Mouse (Mus musculus) heart, embryonic 16.5 days (tissue): Measurements from ENCODE around the gene Tm6sf1. TPM values are rescaled to one million over a fixed set of nuclear protein-coding genes. Genes with fewer than 3 reads are reported as not detected.

Source experiments
- ATAC-seq: fragments of 200-750 bp; cut with Nextera tagmentation; replicated peaks from 2 replicates; pipeline ENCODE4 v1.8.0; 2017; ENCODE audit warnings: moderate number of reproducible peaks; ENCODE audit not compliant: insufficient read depth, low FRiP score; ENCODE audit errors: extremely low read depth
- H3K27ac ChIP-seq: fragments of 300-500 bp; sonication (generic); 2 replicates; pipeline ENCODE4 v1.5.1; 2014; ENCODE audit warnings: mild to moderate bottlenecking, low read length, control low read depth, moderate library complexity
- H3K27me3 ChIP-seq: fragments of 300-500 bp; sonication (generic); 2 replicates; pipeline ENCODE4 v1.6.1; 2014; ENCODE audit warnings: low read length, mixed read lengths; ENCODE audit not compliant: control insufficient read depth, insufficient read depth
- H3K36me3 ChIP-seq: fragments of 300-500 bp; sonication (generic); 2 replicates; pipeline ENCODE4 v1.6.1; 2014; ENCODE audit not compliant: control insufficient read depth, insufficient read depth
- H3K4me1 ChIP-seq: fragments of 300-500 bp; sonication (generic); 2 replicates; pipeline ENCODE4 v1.6.1; 2014; ENCODE audit warnings: low read length, mixed read lengths; ENCODE audit not compliant: control insufficient read depth, insufficient read depth
- H3K4me2 ChIP-seq: fragments of 300-500 bp; sonication (generic); 2 replicates; pipeline ENCODE4 v1.6.1; 2014; ENCODE audit warnings: low read depth, mild to moderate bottlenecking, control low read depth, low read length
- H3K4me3 ChIP-seq: fragments of 300-500 bp; sonication (generic); 2 replicates; pipeline ENCODE4 v1.5.1; 2014; ENCODE audit warnings: mild to moderate bottlenecking, control low read depth, low read length
- H3K9ac ChIP-seq: fragments of 300-500 bp; sonication (generic); 2 replicates; pipeline ENCODE4 v1.6.1; 2014; ENCODE audit warnings: low read length, control low read depth
- H3K9me3 ChIP-seq: fragments of 300-500 bp; sonication (generic); replicated peaks from 2 replicates; pipeline ENCODE4 v1.6.1; 2016; ENCODE audit warnings: low read length; ENCODE audit not compliant: control insufficient read depth
- WGBS: fragments of 180-500 bp; shearing (Covaris S2); extraction: QIAGEN DNeasy Blood & Tissue Kit; methylation state at CpG from one replicate; pipeline ENCODE4 v1.1.7; 2014; 5-methylcytosine and 5-hydroxymethylcytosine counted together
- polyA plus RNA-seq: library from polyadenylated mRNA; unstranded; fragments of >200 nt; fragmentation: Nextera tagmentation; extraction: Ambion mirVana; gene quantifications from 2 replicates; pipeline ENCODE4 v1.2.1, GENCODE M21; 2015

Tm6sf1 gene
- polyA plus RNA-seq, 1 experiment from 2014 or later = 44.4 TPM

DNA sequence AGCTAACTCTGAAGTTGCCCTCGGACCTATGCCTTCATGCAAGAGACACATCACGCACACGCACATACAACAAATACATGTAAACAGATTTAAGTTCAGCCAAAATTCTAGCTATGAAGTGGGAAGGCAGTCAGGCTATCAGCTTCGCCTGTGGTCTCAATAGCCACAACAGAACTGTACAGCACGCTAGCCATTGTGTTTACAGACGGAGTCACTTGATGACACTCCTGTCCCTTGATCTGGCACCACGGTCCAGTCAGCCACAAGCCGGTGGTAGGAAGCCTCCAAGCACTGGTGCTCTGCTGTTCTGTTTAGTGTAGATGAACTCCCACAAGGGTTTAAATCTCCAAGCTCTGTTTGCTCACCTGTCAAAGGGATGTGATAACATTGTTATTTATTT is 12.8 kb upstream of the Tm6sf1 start:
- no peaks in the 10 kb centered on the region for H3K9me3 ChIP-seq
- no peak overlapping the region for H3K4me2 ChIP-seq
- no peak overlapping the region for H3K27ac ChIP-seq
- no peak for ATAC-seq
- no peaks in the 10 kb centered on the region for H3K27me3 ChIP-seq
- H3K4me3 ChIP-seq = no peak overlapping the region
- peaks cover 3% of the 10 kb centered on the region; the same call in 1 of the 2 replicates for H3K4me1 ChIP-seq
- 65% methylated on average over 8 of the region's 8 CpGs for WGBS
- no peak overlapping the region for H3K9ac ChIP-seq
- H3K36me3 ChIP-seq = no peaks in the 10 kb centered on the region

DNA sequence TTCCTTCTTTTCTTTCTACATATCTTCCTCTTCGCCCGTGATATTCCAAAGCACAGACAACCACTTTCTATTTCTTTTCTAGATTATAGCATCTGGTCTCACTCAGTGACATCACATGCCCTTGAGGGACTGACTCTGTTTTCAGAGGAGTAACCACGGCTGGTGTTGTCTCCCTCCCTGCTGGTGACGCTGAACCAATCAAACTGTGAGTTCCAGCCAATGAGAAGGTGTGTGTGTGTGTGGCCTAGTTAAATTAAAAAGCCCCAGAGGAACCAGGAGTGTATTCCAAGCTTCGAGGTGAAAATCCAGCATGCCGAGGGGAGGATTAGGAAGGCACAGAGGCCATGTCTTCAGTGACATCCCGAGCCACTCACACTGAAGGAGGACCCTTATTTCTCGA is 11.8 kb upstream of the Tm6sf1 start:
- peaks cover 2% of the 10 kb centered on the region; the same call in 1 of the 2 replicates for H3K4me1 ChIP-seq
- H3K27ac ChIP-seq = no peak overlapping the region
- WGBS = 39% methylated on average over 8 of the region's 8 CpGs
- H3K9ac ChIP-seq = no peak overlapping the region
- no peaks in the 10 kb centered on the region for H3K36me3 ChIP-seq
- H3K4me3 ChIP-seq = no peak overlapping the region
- H3K4me2 ChIP-seq = no peak overlapping the region
- no peaks in the 10 kb centered on the region for H3K9me3 ChIP-seq
- no peaks in the 10 kb centered on the region for H3K27me3 ChIP-seq
- no peak for ATAC-seq

DNA sequence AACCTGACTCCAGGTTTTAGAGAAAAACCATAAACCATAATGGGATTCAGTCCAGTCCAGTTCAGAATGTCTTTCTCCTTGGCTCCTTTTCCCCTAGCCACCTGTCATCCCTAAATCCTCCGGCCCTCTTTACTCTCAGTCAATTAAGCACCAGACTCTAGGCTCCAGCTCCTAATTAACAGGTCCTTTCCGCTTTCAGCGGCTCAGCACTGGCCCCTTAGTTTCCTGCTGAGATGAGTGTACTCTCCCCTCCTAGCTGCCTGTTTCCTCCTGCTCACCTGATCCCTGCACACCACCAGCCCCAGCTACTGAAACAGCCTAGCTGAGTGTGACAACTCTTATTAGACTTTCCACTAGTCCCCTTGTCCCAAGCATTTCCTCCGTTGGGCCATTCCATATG is 11.0 kb upstream of the Tm6sf1 start:
- H3K9me3 ChIP-seq = no peaks in the 10 kb centered on the region
- no peak overlapping the region for H3K4me2 ChIP-seq
- WGBS = 58% methylated on average over 4 of the region's 4 CpGs
- no peaks in the 10 kb centered on the region for H3K27me3 ChIP-seq
- no peak overlapping the region for H3K9ac ChIP-seq
- H3K27ac ChIP-seq = no peak overlapping the region
- no peak overlapping the region for H3K4me3 ChIP-seq
- no peaks in the 10 kb centered on the region for H3K36me3 ChIP-seq
- no peak for ATAC-seq
- peaks cover 2% of the 10 kb centered on the region; the same call in 1 of the 2 replicates for H3K4me1 ChIP-seq

DNA sequence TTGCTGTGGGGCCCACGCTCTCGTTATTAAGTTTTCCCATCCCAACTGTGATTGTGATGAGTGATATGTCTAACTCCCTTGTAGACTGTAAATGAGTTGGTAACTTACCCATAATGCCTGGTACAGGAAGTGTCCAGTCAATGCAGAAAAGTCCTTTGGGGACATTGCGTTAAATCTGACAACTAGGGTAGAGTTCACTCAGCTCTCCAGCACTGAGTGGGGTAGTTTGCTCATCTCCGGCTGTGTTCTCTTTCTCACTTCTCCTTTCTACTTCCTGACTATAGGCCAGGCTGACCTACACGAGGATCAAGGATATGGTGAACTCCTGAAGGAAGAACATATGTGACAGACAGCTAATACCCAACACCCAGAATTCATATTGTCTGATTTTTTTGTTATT is 9.6 kb upstream of the Tm6sf1 start:
- Histone ChIP-seq H3K9ac (no peak overlapping the region), H3K9me3 (no peaks in the 10 kb centered on the region), H3K27ac (no peak overlapping the region), H3K4me1 (peaks cover 3% of the 10 kb centered on the region), H3K27me3 (no peaks in the 10 kb centered on the region), H3K4me2 (no peak overlapping the region), H3K36me3 (no peaks in the 10 kb centered on the region), H3K4me3 (no peak overlapping the region)
- ATAC-seq = no peak
- 83% methylated on average over 5 of the region's 5 CpGs for WGBS

DNA sequence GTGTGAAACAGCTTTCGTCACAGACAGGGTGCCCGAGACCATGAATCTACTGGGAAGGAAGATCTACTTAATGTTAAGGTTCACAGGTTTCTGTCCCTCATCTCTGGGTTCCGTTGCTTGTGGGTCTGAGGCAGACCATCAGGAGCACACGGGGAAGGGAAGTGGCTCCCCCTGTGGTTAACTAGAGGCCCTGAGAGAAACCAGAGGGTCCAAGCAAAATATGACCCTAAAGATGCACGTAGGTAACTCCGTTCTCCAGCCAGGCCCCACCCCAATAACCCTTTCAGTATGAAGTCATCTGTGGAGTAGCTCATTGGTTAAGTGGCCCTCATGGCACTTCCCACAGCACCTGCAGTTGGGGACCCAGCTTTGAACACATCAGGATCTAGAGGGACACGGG is 9.2 kb upstream of the Tm6sf1 start:
- Histone ChIP-seq H3K4me1 (peaks cover 8% of the 10 kb centered on the region), H3K27ac (no peak overlapping the region), H3K36me3 (no peaks in the 10 kb centered on the region), H3K27me3 (no peaks in the 10 kb centered on the region), H3K9me3 (no peaks in the 10 kb centered on the region), H3K4me3 (no peak overlapping the region), H3K9ac (no peak overlapping the region), H3K4me2 (no peak overlapping the region)
- ATAC-seq = no peak
- 83% methylated on average over 7 of the region's 7 CpGs for WGBS

DNA sequence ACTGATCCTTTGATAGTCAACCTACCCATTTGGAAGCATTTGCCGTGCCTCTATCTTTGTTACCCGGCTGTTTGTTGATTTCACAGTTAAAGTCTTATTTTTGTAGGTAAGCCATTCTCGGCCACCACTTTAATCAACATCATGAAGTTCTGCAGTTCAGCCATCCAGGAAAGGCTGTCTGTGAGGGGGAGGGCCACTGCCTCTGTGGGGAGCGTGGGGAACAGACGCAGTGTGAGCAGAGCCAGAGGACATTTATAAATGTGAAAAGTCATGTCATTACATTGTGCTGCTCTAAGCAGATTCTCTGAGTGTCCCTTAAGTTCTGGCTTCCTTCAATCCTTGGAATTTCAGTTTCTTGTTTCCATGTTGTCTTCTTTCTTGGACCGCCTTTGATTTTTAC is 8.6 kb upstream of the Tm6sf1 start:
- 70% methylated on average over 6 of the region's 6 CpGs for WGBS

DNA sequence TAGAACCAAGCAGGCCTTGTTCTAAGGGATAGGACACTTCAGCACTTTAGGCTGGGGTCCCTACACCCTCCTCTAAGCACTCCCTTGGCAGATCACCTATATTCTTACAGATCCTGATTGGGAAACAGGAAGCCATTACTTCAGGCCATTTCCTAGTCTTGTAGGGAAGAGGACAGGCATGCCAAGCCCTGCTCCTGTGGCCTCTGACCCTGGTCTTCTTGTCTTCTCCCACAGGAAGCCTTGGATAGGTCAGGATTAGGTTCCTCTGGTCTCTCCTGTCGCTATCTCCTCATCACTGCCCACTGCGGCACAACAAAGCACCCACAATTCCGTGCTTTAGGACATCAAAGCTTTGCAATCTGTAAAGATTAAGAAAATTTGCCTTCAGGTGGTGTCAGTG is 7.1 kb upstream of the Tm6sf1 start:
- no peak overlapping the region for H3K4me2 ChIP-seq
- H3K27ac ChIP-seq = no peak overlapping the region; the same call in 1 of the 2 replicates
- no peak overlapping the region for H3K4me3 ChIP-seq
- no peaks in the 10 kb centered on the region for H3K9me3 ChIP-seq
- no peaks in the 10 kb centered on the region for H3K36me3 ChIP-seq
- H3K27me3 ChIP-seq = no peaks in the 10 kb centered on the region
- peaks cover 12% of the 10 kb centered on the region for H3K4me1 ChIP-seq
- ATAC-seq = no peak
- 72% methylated on average over 3 of the region's 3 CpGs for WGBS
- H3K9ac ChIP-seq = no peak overlapping the region

More for the DNA sequence above, 8.6 kb upstream of the Tm6sf1 start:
- peaks cover 12% of the 10 kb centered on the region for H3K4me1 ChIP-seq
- ATAC-seq = no peak
- no peaks in the 10 kb centered on the region for H3K36me3 ChIP-seq
- no peak overlapping the region for H3K9ac ChIP-seq
- H3K27ac ChIP-seq = no peak overlapping the region
- H3K4me2 ChIP-seq = no peak overlapping the region
- no peaks in the 10 kb centered on the region for H3K27me3 ChIP-seq
- no peak overlapping the region for H3K4me3 ChIP-seq
- no peaks in the 10 kb centered on the region for H3K9me3 ChIP-seq

DNA sequence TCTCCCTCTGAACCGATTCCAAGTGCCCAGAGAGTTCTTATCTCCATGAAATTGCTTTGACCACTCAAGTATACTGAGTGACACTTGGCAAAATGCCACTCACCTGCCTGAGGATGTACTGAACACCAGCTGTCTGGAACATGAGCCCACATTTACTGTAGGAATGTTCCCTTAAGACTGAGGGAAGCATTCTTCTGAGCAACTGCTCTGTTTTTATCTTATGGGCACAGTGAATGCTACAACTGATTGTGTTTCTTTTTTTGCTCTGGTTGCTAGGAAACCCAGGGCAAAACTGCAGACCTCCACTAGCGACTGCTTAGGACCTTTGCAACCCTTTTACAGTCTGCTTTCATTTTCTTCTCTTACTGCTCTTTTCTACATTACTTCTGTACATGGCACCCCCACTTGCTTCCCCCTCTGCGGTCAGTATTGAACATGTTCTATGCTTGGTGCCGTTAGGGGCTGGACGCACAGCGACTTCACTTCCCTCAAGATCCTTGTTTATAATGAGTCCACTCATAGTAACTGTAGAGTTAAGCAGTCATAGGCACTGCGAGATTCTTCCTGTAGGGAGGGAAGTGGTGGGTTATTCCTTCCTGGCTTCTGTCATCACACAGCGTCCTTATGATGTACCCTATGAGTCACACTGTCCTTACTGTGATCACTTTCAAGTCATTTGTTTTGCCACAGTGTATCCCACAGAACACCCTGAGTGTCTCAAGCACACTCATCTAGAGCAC is 4.1 kb upstream of the Tm6sf1 start:
- Histone ChIP-seq H3K9me3 (no peaks in the 10 kb centered on the region), H3K4me2 (peak overlapping the region; percentile 57), H3K27ac (peak overlapping the region; percentile 82), H3K4me1 (peaks cover 23% of the 10 kb centered on the region), H3K9ac (peak overlapping the region; percentile 39; the same call in 1 of the 2 replicates), H3K36me3 (no peaks in the 10 kb centered on the region), H3K27me3 (no peaks in the 10 kb centered on the region), H3K4me3 (peak overlapping the region; percentile 18; the same call in 1 of the 2 replicates)
- 31% methylated on average over 8 of the region's 8 CpGs for WGBS
- ATAC-seq = peak; percentile 19; the same call in 1 of the 2 replicates

DNA sequence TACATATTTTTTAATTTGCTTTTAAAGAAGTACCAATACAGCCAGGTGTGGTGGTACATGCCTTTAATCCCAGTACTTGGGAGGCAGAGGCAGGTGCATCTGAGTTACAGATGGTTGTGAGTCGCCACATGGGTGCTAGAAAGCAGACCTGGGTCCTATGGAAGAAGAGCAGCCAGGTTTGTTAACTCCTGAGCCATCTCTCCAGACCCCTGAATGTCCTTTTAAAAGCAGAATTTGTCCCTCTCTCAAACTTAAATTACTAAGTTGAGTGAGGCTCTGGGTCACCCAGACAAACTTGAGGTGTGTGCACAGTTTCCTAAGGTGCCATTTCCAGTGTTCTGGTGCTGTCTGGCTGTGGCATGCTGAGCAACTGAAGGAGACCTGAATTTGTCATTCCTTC is 3.1 kb upstream of the Tm6sf1 start, which contains the start of gene Gm10160:
Gene Gm10160, minus strand, starts transcription at position 101 of the 400 bp plus-strand sequence.
- WGBS = 91% methylated on average over 1 of the region's 1 CpGs
- H3K9me3 ChIP-seq = no peaks in the 10 kb centered on the region
- peak within 1 kb of the TSS; percentile 39; the same call in 1 of the 2 replicates for H3K9ac ChIP-seq
- no peak for ATAC-seq
- H3K4me3 ChIP-seq = peak within 1 kb of the TSS; percentile 18; the same call in 1 of the 2 replicates
- no peaks in the 10 kb centered on the region for H3K27me3 ChIP-seq
- peak within 1 kb of the TSS; percentile 82 for H3K27ac ChIP-seq
- H3K4me2 ChIP-seq = peak within 1 kb of the TSS; percentile 57
- peaks cover 29% of the 10 kb centered on the region for H3K4me1 ChIP-seq
- H3K36me3 ChIP-seq = no peaks in the 10 kb centered on the region
